Mouse (Mus musculus) lung, embryonic 15.5 days (tissue): ENCODE measurements around the gene Dpep1. TPM values are rescaled to one million over a fixed set of nuclear protein-coding genes. Genes with fewer than 3 reads are reported as not detected.
A peak's percentile ranks its signal among the peaks of the same experiment; 100 is the strongest.
"Not testable (repeated sequence)": the region's sequence is repeated elsewhere in the genome, so short reads cannot be mapped to it uniquely, and the experiment has no call there.

Experiments used
- ATAC-seq: fragments of 200-750 bp; cut with Nextera tagmentation; 2 replicates; pipeline ENCODE4 v1.8.0; 2017; ENCODE audit warnings: moderate number of reproducible peaks, borderline replicate concordance; ENCODE audit not compliant: low FRiP score, low TSS enrichment; ENCODE audit errors: extremely low read depth
- H3K27ac ChIP-seq: fragments of 300-500 bp; sonication (generic); 2 replicates; pipeline ENCODE4 v1.5.1; 2015; ENCODE audit warnings: moderate library complexity, mild to moderate bottlenecking, inconsistent platforms
- H3K27me3 ChIP-seq: fragments of 300-500 bp; sonication (generic); 2 replicates; pipeline ENCODE4 v1.6.1; 2015; ENCODE audit warnings: inconsistent platforms
- H3K36me3 ChIP-seq: fragments of 300-500 bp; sonication (generic); 2 replicates; pipeline ENCODE4 v1.6.1; 2015; ENCODE audit warnings: inconsistent platforms
- H3K4me1 ChIP-seq: fragments of 300-500 bp; sonication (generic); 2 replicates; pipeline ENCODE4 v1.6.1; 2015; ENCODE audit warnings: inconsistent platforms
- H3K4me2 ChIP-seq: fragments of 300-500 bp; sonication (generic); 2 replicates; pipeline ENCODE4 v1.6.1; 2015; ENCODE audit warnings: inconsistent platforms, mild to moderate bottlenecking, moderate library complexity
- H3K4me3 ChIP-seq: fragments of 300-500 bp; sonication (generic); 2 replicates; pipeline ENCODE4 v1.5.1; 2015; ENCODE audit warnings: mild to moderate bottlenecking, inconsistent platforms
- H3K9ac ChIP-seq: fragments of 300-500 bp; sonication (generic); 2 replicates; pipeline ENCODE4 v1.6.1; 2015; ENCODE audit warnings: inconsistent platforms
- H3K9me3 ChIP-seq: fragments of 300-500 bp; sonication (generic); 2 replicates; pipeline ENCODE4 v1.6.1; 2016; ENCODE audit warnings: inconsistent platforms
- WGBS: fragments of 180-500 bp; shearing (Covaris S2); methylation state at CpG from one replicate; pipeline ENCODE4 v1.1.7; 2015; 5-methylcytosine and 5-hydroxymethylcytosine counted together
- polyA plus RNA-seq: library from polyadenylated mRNA; unstranded; fragments of >200 nt; fragmentation: Nextera tagmentation; extraction: Ambion mirVana; gene quantifications from 2 replicates; pipeline ENCODE4 v1.2.1, GENCODE M21; 2015

The Dpep1 gene
- polyA plus RNA-seq, 1 experiment from 2014 or later = 6.1 TPM

DNA sequence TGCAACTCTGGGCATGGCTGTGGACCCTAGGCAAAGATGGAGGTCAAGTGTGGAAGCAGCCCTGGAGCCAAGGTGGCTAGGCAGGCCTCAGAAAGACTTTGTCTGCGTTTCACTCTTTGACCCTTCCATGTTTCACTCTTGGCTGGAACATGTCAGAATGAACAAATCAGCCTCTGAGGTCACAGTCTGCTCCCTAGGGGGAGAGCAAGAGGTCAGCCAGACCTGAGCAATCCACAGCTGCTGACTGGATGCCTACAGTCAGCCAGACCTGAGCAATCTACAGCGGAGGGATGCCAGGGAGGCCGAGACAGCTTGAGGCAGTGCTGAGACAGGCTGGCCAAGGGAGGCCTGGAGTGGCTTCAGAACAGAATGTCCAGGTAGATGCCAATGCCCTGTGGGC is 4.7 kb upstream of the Dpep1 start:
- Histone ChIP-seq H3K27me3 (no peaks in the 10 kb centered on the region), H3K9me3 (peaks cover 3% of the 10 kb centered on the region; the same call in 1 of the 2 replicates), H3K27ac (no peak overlapping the region), H3K36me3 (no peaks in the 10 kb centered on the region), H3K4me1 (peaks cover 15% of the 10 kb centered on the region), H3K4me2 (no peak overlapping the region), H3K4me3 (no peak overlapping the region), H3K9ac (no peak overlapping the region)
- no peak for ATAC-seq
- WGBS = 60% methylated on average over 3 of the region's 3 CpGs

DNA sequence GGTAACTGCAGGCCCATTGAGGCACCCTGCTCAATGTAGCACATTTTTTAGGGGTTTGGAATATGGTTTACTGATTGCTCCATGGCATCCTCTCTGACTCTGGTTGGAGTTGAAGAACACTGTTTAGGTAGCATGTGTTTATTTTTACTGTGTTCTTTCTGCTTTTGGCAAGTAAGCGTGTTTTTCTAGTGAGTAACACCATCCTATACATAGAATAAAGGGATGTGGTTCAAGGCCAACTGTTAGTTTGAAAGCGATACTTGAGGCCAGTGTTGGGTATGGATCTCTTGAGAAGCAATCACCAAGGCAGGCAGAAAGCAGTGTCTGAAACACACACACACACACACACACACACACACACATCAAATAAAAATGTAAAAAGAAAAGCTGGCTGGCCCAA is 2.0 kb downstream of the Dpep1 start:
- H3K9me3 ChIP-seq = no peaks in the 10 kb centered on the region
- H3K4me2 ChIP-seq = no peak overlapping the region
- H3K27me3 ChIP-seq = no peaks in the 10 kb centered on the region
- H3K4me3 ChIP-seq = no peak overlapping the region
- H3K27ac ChIP-seq = no peak overlapping the region
- H3K36me3 ChIP-seq = no peaks in the 10 kb centered on the region
- H3K9ac ChIP-seq = no peak overlapping the region
- no peak for ATAC-seq
- peaks cover 34% of the 10 kb centered on the region for H3K4me1 ChIP-seq
- 76% methylated on average over 2 of the region's 2 CpGs for WGBS

- Histone ChIP-seq H3K27ac (no peak overlapping the region), H3K4me2 (no peak overlapping the region), H3K9me3 (no peaks in the 10 kb centered on the region), H3K36me3 (no peaks in the 10 kb centered on the region), H3K4me3 (no peak overlapping the region), H3K9ac (no peak overlapping the region), H3K4me1 (peaks cover 34% of the 10 kb centered on the region), H3K27me3 (no peaks in the 10 kb centered on the region)
- 57% methylated on average over 7 of the region's 7 CpGs for WGBS
- ATAC-seq = no peak
Observed at GRCm38 (mm10) chr8:123188841-123189240, 2.8 kb downstream of the Dpep1 start.

DNA sequence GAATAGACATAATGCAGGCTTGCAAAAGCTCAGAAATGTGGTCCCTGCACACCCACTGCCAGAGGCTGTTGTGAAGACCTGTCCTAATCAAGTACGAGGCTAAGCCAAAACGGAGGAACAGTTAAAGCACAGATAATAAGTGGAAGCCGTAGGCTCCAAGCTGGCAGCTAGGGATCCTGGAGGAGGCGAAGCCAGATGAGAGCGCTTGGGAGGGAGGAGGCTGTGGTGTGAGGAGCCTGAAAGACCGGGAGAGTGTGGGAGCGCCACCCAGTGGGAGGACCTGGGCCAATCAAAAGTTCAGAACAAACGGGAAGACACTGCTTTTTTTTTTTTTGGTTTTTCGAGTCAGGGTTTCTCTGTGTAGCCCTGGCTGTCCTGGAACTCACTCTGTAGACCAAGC is 4.6 kb downstream of the Dpep1 start:
- Histone ChIP-seq H3K36me3 (no peaks in the 10 kb centered on the region), H3K4me3 (no peak overlapping the region), H3K27ac (no peak overlapping the region), H3K27me3 (no peaks in the 10 kb centered on the region), H3K9me3 (no peaks in the 10 kb centered on the region), H3K4me1 (peaks cover 27% of the 10 kb centered on the region), H3K4me2 (peak overlapping the region; percentile 27; the same call in 1 of the 2 replicates), H3K9ac (no peak overlapping the region; the same call in 1 of the 2 replicates)
- WGBS = under 1% methylated on average over 9 of the region's 9 CpGs
- peak; percentile 64; the same call in 1 of the 2 replicates for ATAC-seq

DNA sequence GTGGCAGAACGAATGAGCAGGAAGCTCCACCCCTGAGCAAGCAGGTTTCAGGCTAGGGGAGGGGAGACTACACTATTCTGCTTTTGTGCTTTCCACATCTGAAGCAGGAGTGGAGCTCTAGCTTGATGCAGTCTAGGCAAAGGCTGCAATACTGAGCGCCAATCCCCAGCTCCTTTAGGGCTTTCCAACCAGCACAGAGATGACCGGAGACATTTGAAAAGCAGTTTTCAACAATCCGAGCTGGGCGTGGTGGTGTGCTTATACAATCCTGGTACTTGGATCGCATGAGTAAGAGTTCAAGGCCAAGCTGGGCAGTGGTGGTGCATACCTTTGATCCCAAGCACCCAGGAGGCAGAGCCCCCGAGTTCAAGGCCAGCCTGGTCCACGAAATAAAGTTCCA is 5.9 kb downstream of the Dpep1 start:
- no peaks in the 10 kb centered on the region for H3K27me3 ChIP-seq
- H3K9me3 ChIP-seq = no peaks in the 10 kb centered on the region
- WGBS = 50% methylated on average over 8 of the region's 8 CpGs
- ATAC-seq = no peak
- no peak overlapping the region for H3K9ac ChIP-seq
- H3K4me1 ChIP-seq = peaks cover 15% of the 10 kb centered on the region
- no peak overlapping the region for H3K4me2 ChIP-seq
- no peaks in the 10 kb centered on the region for H3K36me3 ChIP-seq
- H3K4me3 ChIP-seq = no peak overlapping the region
- H3K27ac ChIP-seq = no peak overlapping the region

DNA sequence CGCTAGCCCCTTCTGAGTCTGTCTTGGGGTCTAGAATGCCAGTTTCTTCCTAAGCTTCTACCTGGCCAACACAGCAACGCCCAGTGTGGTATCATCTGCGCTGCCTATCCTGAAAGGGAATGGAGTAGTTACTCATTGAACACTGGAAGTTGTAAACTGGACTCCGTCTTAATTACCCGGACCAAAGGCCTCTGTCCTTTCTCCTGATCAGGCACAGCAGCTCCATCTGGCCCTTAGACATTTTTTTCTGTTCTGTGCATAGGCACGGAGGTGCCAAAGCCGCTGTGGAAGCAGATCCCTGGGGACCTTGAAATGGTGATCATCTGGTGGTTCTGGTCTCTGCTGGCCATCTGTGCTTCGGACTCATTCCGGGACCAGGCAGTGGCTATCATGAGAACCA is 7.7 kb downstream of the Dpep1 start:
- peaks cover 11% of the 10 kb centered on the region for H3K4me1 ChIP-seq
- H3K36me3 ChIP-seq = no peaks in the 10 kb centered on the region
- ATAC-seq = no peak
- H3K9ac ChIP-seq = no peak overlapping the region
- no peak overlapping the region for H3K4me2 ChIP-seq
- no peaks in the 10 kb centered on the region for H3K27me3 ChIP-seq
- WGBS = 88% methylated on average over 9 of the region's 9 CpGs
- no peaks in the 10 kb centered on the region for H3K9me3 ChIP-seq
- H3K4me3 ChIP-seq = no peak overlapping the region
- H3K27ac ChIP-seq = no peak overlapping the region

GRCm38 (mm10) chr8:123197016-123197415 is 11.0 kb downstream of the Dpep1 start:
- not testable (repeated sequence) for H3K4me3 ChIP-seq, H3K4me1 ChIP-seq, ATAC-seq, H3K9ac ChIP-seq, H3K27me3 ChIP-seq, H3K27ac ChIP-seq, H3K4me2 ChIP-seq, H3K36me3 ChIP-seq, H3K9me3 ChIP-seq
- WGBS = 77% methylated on average over 5 of the region's 5 CpGs

- Histone ChIP-seq H3K9ac (no peak overlapping the region), H3K36me3 (peaks cover 4% of the 10 kb centered on the region; the same call in 1 of the 2 replicates), H3K4me2 (no peak overlapping the region), H3K4me3 (no peak overlapping the region), H3K9me3 (no peaks in the 10 kb centered on the region), H3K27me3 (no peaks in the 10 kb centered on the region; the same call in 1 of the 2 replicates), H3K27ac (no peak overlapping the region), H3K4me1 (no peaks in the 10 kb centered on the region)
- 31% methylated on average over 14 of the region's 14 CpGs for WGBS
- ATAC-seq = peak; percentile 55; the same call in 1 of the 2 replicates
Observed at GRCm38 (mm10) chr8:123199864-123200263, 13.8 kb downstream of the Dpep1 start.

DNA sequence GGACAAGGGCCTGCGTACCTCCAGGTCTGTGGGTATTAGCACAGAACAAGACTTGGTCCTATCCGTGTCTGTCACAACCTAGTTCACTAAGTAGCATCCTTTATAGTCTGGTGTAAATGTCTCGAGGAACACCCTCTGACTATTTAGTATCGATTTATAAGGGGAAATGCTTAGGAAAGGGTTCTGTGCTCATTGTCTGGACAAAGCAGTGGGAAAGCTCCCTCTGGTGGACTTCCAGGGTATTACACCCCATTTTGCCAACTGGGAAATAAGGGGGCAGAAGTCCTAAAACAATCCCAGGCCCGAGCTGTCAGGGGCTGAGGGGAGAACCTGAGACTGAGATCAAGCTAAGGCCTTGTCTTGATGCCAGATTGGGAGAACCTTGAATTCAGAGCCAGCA is 16.2 kb downstream of the Dpep1 start:
- Histone ChIP-seq H3K27me3 (no peaks in the 10 kb centered on the region; the same call in 1 of the 2 replicates), H3K9me3 (no peaks in the 10 kb centered on the region), H3K4me3 (no peak overlapping the region), H3K4me1 (no peaks in the 10 kb centered on the region), H3K9ac (no peak overlapping the region), H3K27ac (no peak overlapping the region), H3K4me2 (no peak overlapping the region), H3K36me3 (peaks cover 24% of the 10 kb centered on the region)
- WGBS = 23% methylated on average over 5 of the region's 5 CpGs
- no peak for ATAC-seq

DNA sequence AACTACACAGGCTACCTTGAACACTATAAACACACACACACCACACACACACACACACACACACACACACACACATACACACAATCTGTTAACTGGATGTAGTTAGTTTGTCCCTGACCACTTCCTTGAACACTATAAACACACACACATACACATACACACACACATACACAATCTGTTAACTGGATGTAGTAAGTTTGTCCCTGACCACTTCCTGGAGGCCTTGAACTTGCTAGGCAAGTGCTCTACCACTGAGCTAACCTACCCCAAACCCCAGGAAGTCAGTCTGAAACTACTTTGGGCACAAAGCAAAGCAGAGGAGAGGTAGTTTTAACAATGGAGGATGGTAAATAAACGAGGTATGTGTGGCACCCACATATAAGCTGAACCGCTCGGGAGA is 17.5 kb downstream of the Dpep1 start:
- Histone ChIP-seq H3K4me2 (no peak overlapping the region), H3K9ac (no peak overlapping the region), H3K4me3 (no peak overlapping the region), H3K27ac (no peak overlapping the region), H3K9me3 (no peaks in the 10 kb centered on the region), H3K36me3 (peaks cover 33% of the 10 kb centered on the region), H3K4me1 (no peaks in the 10 kb centered on the region), H3K27me3 (no peaks in the 10 kb centered on the region; the same call in 1 of the 2 replicates)
- ATAC-seq = no peak
- 69% methylated on average over 3 of the region's 3 CpGs for WGBS

- ATAC-seq = no peak
- Histone ChIP-seq H3K36me3 (peaks cover 29% of the 10 kb centered on the region), H3K27ac (no peak overlapping the region)
Observed at GRCm38 (mm10) chr8:123211876-123212275, 25.8 kb downstream of the Dpep1 start.

GRCm38 (mm10) chr8:123212321-123213117 is 26.5 kb downstream of the Dpep1 start, which contains the start of the genes Chmp1a and Spata33:
Gene Chmp1a (minus strand): TSS chr8:123212763.
Gene Spata33 (plus strand): TSS chr8:123212832.
- Histone ChIP-seq H3K27me3 (no peaks in the 10 kb centered on the region), H3K27ac (peak within 1 kb of the TSS; percentile 29), H3K4me3 (peak within 1 kb of the TSS; percentile 99), H3K9me3 (no peaks in the 10 kb centered on the region), H3K4me2 (peak within 1 kb of the TSS; percentile 89), H3K4me1 (peaks cover 17% of the 10 kb centered on the region), H3K36me3 (peaks cover 22% of the 10 kb centered on the region), H3K9ac (peak within 1 kb of the TSS; percentile 98)
- peak; percentile 92 for ATAC-seq
- under 1% methylated on average over 76 of the region's 76 CpGs for WGBS

More at GRCm38 (mm10) chr8:123211876-123212275, 25.8 kb downstream of the Dpep1 start:
- Histone ChIP-seq H3K27me3 (no peaks in the 10 kb centered on the region), H3K9me3 (no peaks in the 10 kb centered on the region), H3K4me3 (peak overlapping the region; percentile 99), H3K9ac (peak overlapping the region; percentile 98), H3K4me1 (peaks cover 17% of the 10 kb centered on the region), H3K4me2 (peak overlapping the region; percentile 89)
- WGBS = 36% methylated on average over 10 of the region's 10 CpGs
